8 mouse cellular contexts compared by ENCODE assay signal in the genomic region with DNA sequence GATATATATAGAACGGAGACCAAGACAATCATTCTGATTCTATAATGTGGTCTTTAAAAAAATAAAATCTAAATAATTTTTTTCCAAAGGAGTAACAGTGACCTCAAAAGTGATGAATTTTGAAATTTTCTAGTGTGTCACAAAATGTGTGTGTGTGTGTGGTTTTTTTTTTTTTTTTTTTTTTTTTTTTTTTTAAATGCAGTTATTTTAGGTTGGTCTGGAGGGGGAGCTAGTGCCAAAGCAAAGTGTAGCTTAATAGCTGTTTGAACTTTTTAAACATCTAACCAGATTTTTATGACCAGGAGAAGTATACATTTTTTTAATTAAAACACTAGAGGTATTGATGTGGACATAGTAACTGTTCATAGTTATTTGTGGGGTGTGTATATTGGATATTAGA. TPM values are rescaled to one million over a fixed set of nuclear protein-coding genes. Genes with fewer than 3 reads are reported as not detected.
DNase-seq lines count a peak whose midpoint lies in the region; ATAC-seq and TF ChIP-seq lines count a peak whose summit lies in the region.

No protein-coding gene starts in this region.

- no peaks in the 10 kb centered on the region for H3K9me3 ChIP-seq in embryonic facial prominence, embryonic 11.5 days (replicated peaks; ENCODE audit: control insufficient read depth, low read length)
- no peaks in the 10 kb centered on the region for H3K9me3 ChIP-seq in embryonic facial prominence, embryonic 10.5 days
- H3K9me3 ChIP-seq in lung, embryonic 14.5 days (ENCODE audit: low read depth, low read length) = no peaks in the 10 kb centered on the region
- no peaks in the 10 kb centered on the region for H3K9me3 ChIP-seq in kidney, embryonic 15.5 days (replicated peaks)

- H3K4me1 ChIP-seq in embryonic facial prominence, embryonic 11.5 days (ENCODE audit: control insufficient read depth, insufficient read depth, low read length) = no peaks in the 10 kb centered on the region; the same call in 1 of the 2 replicates
- H3K4me1 ChIP-seq in embryonic facial prominence, embryonic 10.5 days = peaks cover 14% of the 10 kb centered on the region
- no peaks in the 10 kb centered on the region for H3K4me1 ChIP-seq in lung, embryonic 14.5 days (ENCODE audit: insufficient read depth)
- peaks cover 5% of the 10 kb centered on the region for H3K4me1 ChIP-seq in lung, adult 2 months (ENCODE audit: control insufficient read depth, insufficient read depth, low read length)
- peaks cover 1% of the 10 kb centered on the region; the same call in 1 of the 2 replicates for H3K4me1 ChIP-seq in cortical plate, adult 2 months (ENCODE audit: control insufficient read depth, insufficient read depth, low read length)
- H3K4me1 ChIP-seq in kidney, embryonic 15.5 days = peaks cover 14% of the 10 kb centered on the region

- no peaks in the 10 kb centered on the region for H3K36me3 ChIP-seq in embryonic facial prominence, embryonic 11.5 days (replicated peaks; ENCODE audit: control insufficient read depth, insufficient read depth, low read depth, low read length)
- no peaks in the 10 kb centered on the region for H3K36me3 ChIP-seq in embryonic facial prominence, embryonic 10.5 days (replicated peaks)
- no peaks in the 10 kb centered on the region for H3K36me3 ChIP-seq in lung, embryonic 14.5 days (ENCODE audit: insufficient read depth)
- H3K36me3 ChIP-seq in kidney, embryonic 15.5 days = no peaks in the 10 kb centered on the region

- ATAC-seq in embryonic facial prominence, embryonic 11.5 days (replicated peaks; ENCODE audit: insufficient number of reproducible peaks, low FRiP score, low TSS enrichment, low read depth) = no peak
- no peak for ATAC-seq in lung, embryonic 14.5 days (ENCODE audit: insufficient read depth)
- ATAC-seq in kidney, embryonic 15.5 days (replicated peaks; ENCODE audit: low FRiP score) = no peak

- no peak overlapping the region for H3K4me2 ChIP-seq in embryonic facial prominence, embryonic 11.5 days (ENCODE audit: low read depth, low read length)
- H3K4me2 ChIP-seq in lung, embryonic 14.5 days = no peak overlapping the region
- no peak overlapping the region for H3K4me2 ChIP-seq in kidney, embryonic 15.5 days

- H3K4me3 ChIP-seq in embryonic facial prominence, embryonic 11.5 days (ENCODE audit: low read depth, low read length) = no peak overlapping the region
- H3K4me3 ChIP-seq in embryonic facial prominence, embryonic 10.5 days = no peak overlapping the region
- H3K4me3 ChIP-seq in lung, embryonic 14.5 days (ENCODE audit: low read depth, low read length) = no peak overlapping the region
- no peak overlapping the region for H3K4me3 ChIP-seq in lung, adult 2 months (replicated peaks; ENCODE audit: extremely low read depth, low read depth, low read length)
- H3K4me3 ChIP-seq in cortical plate, adult 2 months (ENCODE audit: insufficient read depth, low read length) = peak overlapping the region; percentile 90; the same call in 1 of the 2 replicates
- H3K4me3 ChIP-seq in kidney, embryonic 15.5 days (replicated peaks) = no peak overlapping the region

- H3K9ac ChIP-seq in embryonic facial prominence, embryonic 11.5 days (replicated peaks; ENCODE audit: low read length) = no peak overlapping the region
- no peak overlapping the region for H3K9ac ChIP-seq in lung, embryonic 14.5 days
- H3K9ac ChIP-seq in kidney, embryonic 15.5 days = no peak overlapping the region

- no peaks in the 10 kb centered on the region for H3K27me3 ChIP-seq in embryonic facial prominence, embryonic 11.5 days (ENCODE audit: control insufficient read depth, insufficient read depth, low read length)
- H3K27me3 ChIP-seq in embryonic facial prominence, embryonic 10.5 days (replicated peaks; ENCODE audit: low read depth, poor library complexity, severe bottlenecking) = 0 out of 2 replicates have a peak, but pooled peaks cover 4% of the 10 kb centered on the region
- no peaks in the 10 kb centered on the region for H3K27me3 ChIP-seq in lung, embryonic 14.5 days (ENCODE audit: insufficient read depth, low read length)
- H3K27me3 ChIP-seq in kidney, embryonic 15.5 days = peaks cover 3% of the 10 kb centered on the region; the same call in 1 of the 2 replicates

- peak; percentile 28 for DNase-seq in embryonic facial prominence, embryonic 11.5 days (ENCODE audit: low spot score)
- no peak for DNase-seq in embryonic facial prominence, embryonic 10.5 days (ENCODE audit: low spot score)
- peak; percentile 70 for DNase-seq in lung, embryonic 14.5 days
- DNase-seq in lung, adult 2 months = no peak
- peak; percentile 44 for DNase-seq in retina, postnatal 1 day
- DNase-seq in frontal cortex, postnatal 25 days (ENCODE audit: low spot score in 2 of 2) = no peak

- no peak for TF ChIP-seq POLR2A in lung, adult 2 months (IDR thresholded peaks at IDR 0.05; ENCODE audit: borderline replicate concordance, extremely low read depth, low read depth, low read length)
- no peak for TF ChIP-seq POLR2A in cortical plate, adult 2 months (IDR thresholded peaks at IDR 0.05; ENCODE audit: extremely low read depth, insufficient read depth, low read length)

- WGBS in embryonic facial prominence, embryonic 11.5 days = 79% methylated on average over 1 of the region's 1 CpGs
- WGBS in embryonic facial prominence, embryonic 10.5 days = 77% methylated on average over 1 of the region's 1 CpGs
- 46% methylated on average over 1 of the region's 1 CpGs for WGBS in lung, embryonic 14.5 days
- 41% methylated on average over 1 of the region's 1 CpGs for WGBS in lung, adult 2 months
- 73% methylated on average over 1 of the region's 1 CpGs for WGBS in kidney, embryonic 15.5 days

- H3K27ac ChIP-seq in embryonic facial prominence, embryonic 11.5 days (replicated peaks; ENCODE audit: low read depth, low read length) = no peak overlapping the region
- no peak overlapping the region for H3K27ac ChIP-seq in embryonic facial prominence, embryonic 10.5 days (replicated peaks)
- no peak overlapping the region for H3K27ac ChIP-seq in lung, embryonic 14.5 days (ENCODE audit: low read depth)
- no peak overlapping the region for H3K27ac ChIP-seq in cortical plate, adult 2 months (ENCODE audit: insufficient read depth, low read length)
- H3K27ac ChIP-seq in kidney, embryonic 15.5 days = no peak overlapping the region

- peak; percentile 37; the same call in 1 of the 2 replicates for TF ChIP-seq CTCF in lung, embryonic 14.5 days (IDR thresholded peaks at IDR 0.05; ENCODE audit: low read depth)
- no peak for TF ChIP-seq CTCF in lung, adult 2 months (IDR thresholded peaks at IDR 0.05; ENCODE audit: insufficient read depth, low read length)
- TF ChIP-seq CTCF in cortical plate, adult 2 months (IDR thresholded peaks at IDR 0.05; ENCODE audit: extremely low read depth, insufficient read depth, low read length) = no peak

RNA-seq across cellular contexts. Expression of a gene that starts 2.9 kb away (rescaled TPM):
- polyA plus RNA-seq in embryonic facial prominence, embryonic 11.5 days (2014; fragmentation: Nextera tagmentation; extraction: Ambion mirVana) = 27.7 and 30.5 TPM in 2 replicates
- polyA plus RNA-seq in embryonic facial prominence, embryonic 10.5 days (2016; fragmentation: Nextera tagmentation; extraction: Ambion mirVana) = 24.6 and 26.0 TPM in 2 replicates
- polyA plus RNA-seq in lung, embryonic 14.5 days (2014; fragmentation: Nextera tagmentation; extraction: Ambion mirVana) = 28.5 and 29.4 TPM in 2 replicates
- polyA plus RNA-seq in lung, adult 2 months (2012; rRNA removed) = 9.4 and 12.4 TPM in 2 replicates
- 28.3 and 29.6 TPM in 2 replicates for polyA plus RNA-seq in cortical plate, adult 2 months (2012; rRNA removed)
- 23.9 and 25.1 TPM in 2 replicates for polyA plus RNA-seq in kidney, embryonic 15.5 days (2015; fragmentation: Nextera tagmentation; extraction: Ambion mirVana)

Comparison
In these comparisons a context has a peak if more than half of its experiments do, and no peak if none do; other contexts are left out.
1. DNase-seq: peak in embryonic facial prominence, embryonic 11.5 days (single experiment), lung, embryonic 14.5 days (single experiment) and retina, postnatal 1 day (single experiment); none in embryonic facial prominence, embryonic 10.5 days (single experiment), lung, adult 2 months (single experiment) and frontal cortex, postnatal 25 days (0 of 2).